Mouse (Mus musculus) thymus, adult 2 months (tissue): ENCODE data around the gene Coasy.

Source experiments
- CTCF ChIP-seq: fragments of 200-500 bp; IDR thresholded peaks from 2 replicates; pipeline ENCODE4 v1.5.1; 2012; ENCODE audit warnings: mild to moderate bottlenecking, control low read depth, low read length, moderate library complexity, borderline replicate concordance; ENCODE audit not compliant: control insufficient read depth, poor library complexity, insufficient read depth; ENCODE audit errors: extremely low read depth
- POLR2A ChIP-seq: fragments of 200-500 bp; IDR thresholded peaks from 2 replicates; pipeline ENCODE4 v1.6.1; 2012; ENCODE audit warnings: mild to moderate bottlenecking, low read length, control low read depth, moderate library complexity; ENCODE audit not compliant: control insufficient read depth, poor library complexity, insufficient read depth; ENCODE audit errors: extremely low read depth

DNA sequence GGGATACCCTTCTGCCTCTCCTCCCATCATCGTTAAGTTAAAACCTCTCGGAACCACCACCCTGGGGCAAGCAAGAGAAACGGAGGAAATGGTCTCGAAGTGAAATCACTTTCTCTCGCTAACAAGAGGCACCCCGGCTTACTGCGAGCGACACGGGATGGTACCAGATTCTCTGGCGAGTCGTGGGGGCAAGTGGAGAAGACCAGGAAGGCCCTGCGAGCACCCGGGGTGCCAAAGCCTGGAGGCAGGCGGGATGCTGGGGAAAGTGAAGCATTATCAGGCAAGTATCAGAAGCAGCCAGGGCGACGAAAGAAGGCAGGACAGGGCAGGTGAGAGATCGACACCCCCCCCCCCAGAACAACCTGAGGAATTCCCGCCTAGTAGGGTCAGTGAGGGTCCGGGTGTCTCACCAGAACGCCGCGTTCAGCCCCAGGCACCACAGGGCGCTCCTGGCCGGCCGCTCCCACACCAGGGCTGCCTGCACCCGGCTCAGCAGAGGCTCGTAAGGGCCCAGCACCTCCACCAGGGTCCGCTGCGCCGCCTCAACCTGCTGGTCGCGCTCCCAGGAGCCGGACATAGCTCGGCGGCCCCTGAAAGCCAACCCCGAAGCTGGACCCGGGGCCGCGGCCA is 36.9 kb downstream of the Coasy start:
- TF ChIP-seq POLR2A (no peak), CTCF (no peak)
